Mouse (Mus musculus) cortical plate, adult 2 months (tissue): ENCODE data around the gene Gm17124. TPM values are rescaled to one million over a fixed set of nuclear protein-coding genes. Genes with fewer than 3 reads are reported as not detected.
"Not testable (repeated sequence)": the region's sequence is repeated elsewhere in the genome, so short reads cannot be mapped to it uniquely, and the experiment has no call there.

Source experiments
- H3K27ac ChIP-seq: fragments of 200-500 bp; 2 replicates; pipeline ENCODE4 v1.5.1; 2012; ENCODE audit warnings: low read length, control low read depth, inconsistent platforms; ENCODE audit not compliant: insufficient read depth
- H3K4me1 ChIP-seq: fragments of 200-500 bp; 2 replicates; pipeline ENCODE4 v1.6.1; 2011; ENCODE audit warnings: low read length; ENCODE audit not compliant: control insufficient read depth, insufficient read depth
- H3K4me3 ChIP-seq: fragments of 200-500 bp; 2 replicates; pipeline ENCODE4 v1.5.1; 2011; ENCODE audit warnings: mild to moderate bottlenecking, low read length, control low read depth; ENCODE audit not compliant: insufficient read depth
- polyA plus RNA-seq: library from polyadenylated mRNA; depleted of rRNA; stranded (reverse); fragments of >200 nt; gene quantifications from 2 replicates; pipeline ENCODE4 v1.2.3, GENCODE M21; 2012; rRNA removed

Gene Gm17124
- polyA plus RNA-seq, result not detected in 2 replicates

GRCm38 (mm10) chr14:42599782-42600181, at the start of gene Gm17124:
TSS of gene Gm17124 (minus strand) at chr14:42599882.
- H3K27ac ChIP-seq, H3K4me1 ChIP-seq, H3K4me3 ChIP-seq: not testable (repeated sequence)

- not testable (repeated sequence) for H3K27ac ChIP-seq, H3K4me1 ChIP-seq, H3K4me3 ChIP-seq
These were observed 42.1 kb upstream of the Gm17124 start, which contains the start of gene Gm3633 for GRCm38 (mm10) chr14:42641817-42642216. TSS of gene Gm3633 (minus strand) at chr14:42641917.

Other genes starting within 250 kb of the Gm17124 start
- not detected in 2 replicates for gene Gm8005, start 160.2 kb downstream of the Gm17124 start, polyA plus RNA-seq
- not detected in 2 replicates for gene Gm8011, start 136.0 kb downstream of the Gm17124 start, polyA plus RNA-seq
- gene Gm8020, start 97.5 kb downstream of the Gm17124 start, polyA plus RNA-seq, result not detected in 2 replicates
- gene Gm8024, start 75.6 kb downstream of the Gm17124 start, polyA plus RNA-seq, result 0.17 TPM in 1 of 2 replicates, not detected in the other
- not detected in 2 replicates for gene Gm3633, start 42.0 kb upstream of the Gm17124 start, polyA plus RNA-seq
- not detected in 2 replicates for gene Gm10378, start 56.1 kb upstream of the Gm17124 start, polyA plus RNA-seq
- not detected in 2 replicates for gene Gm3015, start 168.9 kb upstream of the Gm17124 start, polyA plus RNA-seq
- not detected in 2 replicates for gene Gm10377, start 198.1 kb upstream of the Gm17124 start, polyA plus RNA-seq